Mouse (Mus musculus) mature B cell (primary cell): ENCODE results near the gene Ccna2.

Experiments used
- in situ Hi-C: fragments of 300-500 bp; cut with MboI; formaldehyde crosslinking; loops from 2 replicates; pipeline ENCODE4 v1.14.3; 2019

Ccna2 gene

DNA sequence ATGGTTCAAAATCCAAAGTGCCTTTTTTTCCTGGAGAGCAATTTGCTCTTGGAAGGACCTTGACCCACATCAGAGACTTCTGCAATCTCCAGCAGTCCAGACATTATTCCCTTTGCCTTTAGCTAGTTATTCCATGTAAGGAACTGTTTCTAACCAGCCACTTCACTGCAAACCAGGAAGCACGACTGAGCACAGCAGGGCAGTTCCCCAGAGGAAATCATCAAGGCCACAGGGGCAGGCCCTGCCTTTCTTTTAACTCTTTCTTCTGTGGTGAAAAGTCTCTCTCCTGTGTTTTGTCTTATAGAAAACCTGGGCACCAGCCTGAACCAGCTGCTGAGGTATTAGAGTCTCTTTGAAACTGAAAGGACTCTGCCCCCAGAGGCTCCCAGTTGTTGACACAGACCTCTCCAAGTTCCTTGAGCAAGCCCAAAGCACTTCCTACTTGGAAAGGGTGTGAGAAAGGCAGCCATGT lies 38.7 kb downstream of the Ccna2 start:
- in situ Hi-C loops, result no loop called here

DNA sequence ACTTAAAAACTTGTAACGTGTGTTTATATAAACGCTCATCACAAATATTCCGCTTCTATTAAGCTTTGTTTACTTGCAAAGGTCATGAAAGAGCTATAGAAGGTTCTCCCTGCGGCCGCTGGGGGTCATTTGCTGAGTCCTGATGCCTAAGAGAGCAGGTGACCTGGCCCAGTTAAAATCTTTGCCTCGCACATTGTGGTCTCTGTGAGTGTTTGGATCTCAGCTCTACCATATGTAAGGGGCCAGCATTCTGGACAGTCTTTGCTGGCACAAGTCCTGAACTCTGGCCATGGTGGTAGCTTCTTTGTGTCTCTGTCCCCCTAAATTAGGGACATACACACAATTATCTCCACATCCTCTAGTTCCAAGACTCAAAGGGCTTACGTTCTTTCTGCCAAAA lies 39.2 kb downstream of the Ccna2 start:
- in situ Hi-C loops, result no loop called here

DNA sequence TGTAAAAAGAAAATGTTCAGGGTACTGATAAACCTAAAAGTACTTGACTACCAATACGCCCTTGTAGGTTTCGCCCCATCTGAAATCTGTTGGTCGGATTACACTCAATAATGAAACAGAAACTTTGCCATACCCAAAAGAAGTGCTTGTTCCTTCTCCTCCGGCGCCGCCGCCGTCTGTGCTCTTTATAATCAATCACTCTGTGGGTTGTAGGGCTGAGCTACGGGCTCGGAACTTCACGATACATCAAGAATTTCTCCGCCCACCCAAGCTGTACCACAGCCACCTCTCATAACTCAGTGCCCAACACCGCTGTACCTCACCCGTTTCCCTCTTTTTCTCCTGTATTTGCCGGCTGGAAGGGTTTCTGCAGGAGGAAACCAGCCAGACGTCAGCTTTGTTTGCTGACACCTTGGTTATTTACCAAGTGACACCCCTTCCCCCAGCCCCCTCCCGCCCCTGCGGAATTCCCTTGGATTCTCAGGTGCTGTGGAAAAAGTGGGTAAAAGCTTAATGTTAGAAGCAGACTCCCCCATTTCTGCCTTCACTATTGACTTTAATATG lies 39.9 kb downstream of the Ccna2 start:
- in situ Hi-C loops, result no loop called here

DNA sequence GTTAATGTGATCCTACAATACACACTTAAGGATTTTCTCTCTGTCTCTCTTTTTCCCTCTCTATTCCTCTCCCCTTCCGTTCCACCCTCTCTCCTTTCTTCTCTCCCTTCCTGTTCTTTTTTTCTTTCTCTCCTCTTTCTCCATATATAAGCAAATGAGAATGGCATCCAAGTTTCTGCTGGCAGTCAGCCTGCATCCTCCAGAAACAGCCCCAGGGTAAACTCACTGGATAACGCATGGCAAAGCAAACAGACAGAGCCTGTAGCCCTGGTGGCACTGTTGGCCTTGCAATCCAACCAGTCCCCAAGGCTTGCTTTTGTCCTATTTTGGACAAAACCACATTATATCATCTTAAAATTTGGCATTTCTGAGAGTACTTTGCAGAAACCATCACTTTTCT lies 40.7 kb downstream of the Ccna2 start:
- in situ Hi-C loops, result no loop called here

DNA sequence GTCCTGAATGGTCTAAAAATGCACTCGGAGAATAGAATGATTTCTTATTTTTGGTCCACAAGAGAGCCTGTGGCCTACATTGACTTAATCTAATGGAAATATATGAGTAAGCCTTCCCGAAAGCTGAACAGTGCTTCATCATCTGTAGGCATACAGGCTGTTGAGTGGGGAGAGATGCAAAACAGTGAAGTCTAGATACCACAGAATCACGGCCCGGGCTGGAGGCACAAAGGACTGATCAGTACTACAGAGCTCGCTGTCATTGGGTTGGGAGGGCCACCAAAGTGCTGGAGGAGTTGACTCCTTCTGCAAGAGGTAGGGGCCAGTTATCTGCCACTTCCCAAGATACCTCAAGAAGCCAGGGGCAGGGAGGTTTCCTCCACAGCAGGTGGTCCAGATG lies 41.2 kb downstream of the Ccna2 start:
- in situ Hi-C loops, result no loop called here

DNA sequence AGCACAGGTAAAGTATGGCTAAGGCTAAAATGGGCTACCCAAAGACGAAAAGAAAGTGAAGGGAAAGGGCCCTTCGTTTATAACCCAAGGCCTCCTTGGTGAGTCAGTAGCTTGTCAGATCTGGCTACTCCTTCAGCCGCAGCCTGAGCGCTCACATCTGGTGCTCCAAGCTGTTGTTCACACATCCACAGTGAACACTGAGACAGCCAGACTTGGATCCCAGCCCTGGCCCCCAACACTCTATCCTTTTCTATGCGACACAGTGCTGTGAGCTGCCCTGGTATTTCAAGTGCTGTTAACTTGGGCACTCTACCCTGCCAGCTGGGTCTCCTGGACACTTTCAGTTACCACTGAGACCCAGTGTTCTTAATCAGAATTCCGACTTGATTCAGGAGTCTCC lies 41.6 kb downstream of the Ccna2 start:
- in situ Hi-C loops, result no loop called here

DNA sequence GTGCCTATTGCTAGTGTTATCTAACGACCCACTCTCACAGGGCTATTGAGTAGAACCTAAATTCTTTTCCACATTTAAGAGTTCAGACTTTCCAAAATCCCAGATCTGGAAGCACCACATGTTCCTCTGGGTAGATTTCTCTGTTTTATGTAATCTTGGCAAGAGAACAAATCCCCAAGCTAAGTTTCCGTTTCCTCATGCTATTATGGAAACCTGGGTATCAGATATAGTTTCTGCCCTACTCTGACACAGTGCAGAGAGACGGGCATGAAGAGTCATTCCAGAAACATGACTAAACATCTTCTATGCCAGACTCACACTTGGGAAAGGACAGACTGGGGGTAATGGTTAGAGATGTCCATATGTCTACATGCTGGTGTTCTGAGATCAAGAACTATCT lies 47.5 kb downstream of the Ccna2 start:
- in situ Hi-C loops, result no loop called here

DNA sequence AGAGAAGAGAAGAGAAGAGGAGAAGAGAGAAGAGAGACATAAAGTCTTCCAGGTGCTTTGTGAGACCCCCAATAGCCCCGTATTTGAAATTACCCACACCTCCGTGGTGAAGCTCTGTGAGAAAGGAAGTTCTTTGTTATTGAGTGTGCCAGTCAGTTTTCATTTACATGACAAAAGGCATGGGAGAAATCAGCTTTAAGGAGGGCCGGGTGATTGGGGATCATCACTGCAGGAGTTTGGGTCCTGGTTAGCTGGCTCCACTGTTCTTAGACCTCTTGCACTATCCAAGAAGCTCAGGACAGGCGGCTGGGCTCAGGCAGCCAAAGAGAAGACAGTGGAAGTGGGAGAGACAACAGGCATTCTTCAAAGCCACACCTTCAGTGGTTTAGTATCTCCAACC lies 49.8 kb downstream of the Ccna2 start:
- in situ Hi-C loops, result no loop called here

DNA sequence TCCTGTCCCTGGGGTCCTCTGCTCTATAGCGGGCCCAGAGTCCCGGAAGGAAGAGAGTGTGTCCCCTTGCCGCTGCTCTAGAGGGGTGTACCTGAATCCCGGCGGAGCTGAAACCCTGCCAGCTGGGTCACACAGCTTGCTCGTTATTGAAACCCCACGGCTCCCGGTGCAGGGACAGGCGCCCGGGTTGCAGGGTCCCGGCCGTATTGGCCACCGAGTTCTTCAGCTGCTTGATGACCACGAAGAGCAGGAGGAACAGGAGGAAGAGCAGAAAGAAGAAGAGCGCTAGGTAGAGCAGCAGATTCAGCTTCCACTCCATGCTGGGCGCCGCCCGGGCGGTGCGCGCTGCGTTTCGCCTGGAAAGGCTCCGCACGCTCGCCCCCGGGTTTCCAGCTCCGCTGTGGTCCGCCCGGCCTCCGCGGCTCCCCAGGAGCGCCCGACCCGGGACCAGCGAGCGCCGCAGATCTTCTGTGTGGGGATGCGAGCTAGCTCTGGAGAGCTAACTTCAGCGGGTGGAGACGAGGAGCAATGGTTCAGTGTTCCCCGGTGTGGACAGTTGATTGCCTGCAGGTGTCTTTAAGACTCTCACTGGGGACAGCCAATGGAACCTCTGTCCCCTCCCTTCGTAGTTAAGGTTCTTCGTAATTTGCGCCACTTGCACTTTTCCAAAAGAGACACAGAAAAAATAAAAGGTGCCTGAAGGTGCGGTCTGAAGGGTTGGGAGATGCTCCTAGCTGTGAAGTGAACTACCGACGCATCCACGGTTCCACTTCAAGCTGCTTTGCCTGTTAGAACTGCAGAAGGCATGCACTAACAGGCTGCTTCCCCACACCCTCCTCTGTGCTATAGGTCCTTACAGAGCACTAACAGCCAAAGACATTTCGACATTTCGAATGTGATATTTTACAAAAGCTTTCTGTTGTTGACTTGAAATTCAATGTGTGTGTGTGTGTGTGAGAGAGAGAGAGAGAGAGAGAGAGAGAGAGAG lies 50.6 kb downstream of the Ccna2 start, which contains the start of gene Gm11549:
Gene Gm11549, minus strand, starts transcription at position 741 of the 988 bp plus-strand sequence.
- in situ Hi-C loops, result no loop called here

DNA sequence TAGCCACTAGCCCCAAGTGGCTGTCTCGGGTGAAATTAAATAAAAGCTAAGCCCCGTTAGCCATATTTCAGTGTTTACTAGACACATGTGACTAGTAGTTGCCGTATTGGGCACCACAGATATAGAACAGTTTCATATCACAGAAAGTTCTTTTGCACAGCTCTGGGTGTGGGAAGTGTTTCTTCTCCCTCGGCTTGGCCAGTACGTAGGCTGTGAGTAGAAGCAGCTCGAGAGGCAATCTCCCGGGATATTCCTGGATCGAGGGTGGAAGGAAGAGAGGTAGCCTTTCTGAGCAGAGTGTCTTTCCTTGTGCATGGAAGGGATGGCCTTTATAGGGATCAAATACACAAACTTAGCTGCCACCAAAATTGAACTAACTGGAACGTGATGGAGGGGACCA lies 55.8 kb downstream of the Ccna2 start:
- in situ Hi-C loops, result no loop called here
